Mouse (Mus musculus) embryo, embryonic 9.5 days (tissue): ENCODE data around the gene Mcf2l.

ENCODE experiments used
- DNase-seq: peaks from one replicate; pipeline ENCODE4 v3.0.0-alpha.2; 2017; ENCODE audit errors: extremely low spot score

The Mcf2l gene

DNA sequence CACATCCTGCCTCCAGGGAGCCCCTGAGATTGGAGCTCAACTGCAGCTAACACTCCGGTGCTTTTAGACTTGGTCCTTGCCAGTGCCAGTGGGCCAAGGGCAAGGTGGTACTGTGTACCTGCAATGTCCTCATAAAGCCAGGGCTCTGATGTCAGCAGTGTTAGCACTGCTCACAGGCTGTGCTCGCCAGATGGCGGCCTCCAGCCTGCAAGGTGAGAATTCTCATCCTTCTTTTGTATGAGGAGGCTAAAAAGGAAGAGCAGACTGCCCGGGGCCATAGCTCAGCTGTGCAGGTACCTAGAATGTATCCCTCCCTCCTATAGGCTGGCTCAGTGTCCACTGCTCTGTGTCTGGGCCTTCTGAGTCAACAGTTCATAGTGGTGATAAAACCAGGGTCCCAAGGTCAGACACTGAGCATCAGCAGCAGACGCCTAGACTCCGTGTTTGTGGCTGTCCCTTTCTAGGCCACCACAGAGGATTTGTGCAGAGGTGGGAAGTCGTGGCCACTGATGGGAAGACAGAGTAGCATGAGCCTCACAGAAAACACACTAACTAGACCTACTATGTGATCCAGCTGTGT lies 77.5 kb downstream of the Mcf2l start:
- DNase-seq: no peak

DNA sequence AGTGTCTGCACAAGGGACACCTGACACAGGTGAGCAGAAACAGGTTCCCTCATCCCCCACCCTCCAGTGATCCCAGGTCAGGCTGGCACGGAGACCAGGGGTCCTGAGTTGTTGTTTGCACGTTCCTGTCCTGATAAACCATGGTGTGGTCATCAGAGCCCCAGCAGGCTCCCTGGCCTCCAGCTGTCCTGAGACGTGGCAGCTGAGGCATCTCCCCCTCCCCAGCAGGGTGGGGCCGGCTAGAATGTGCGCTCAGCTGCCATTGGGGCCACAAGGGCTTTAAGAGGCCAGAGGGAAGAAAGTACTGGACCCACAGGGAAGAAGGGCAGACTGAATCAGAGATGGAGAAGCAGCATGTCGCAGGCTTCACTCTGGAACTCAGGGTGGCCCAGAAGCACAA lies 79.1 kb downstream of the Mcf2l start:
- DNase-seq: no peak

DNA sequence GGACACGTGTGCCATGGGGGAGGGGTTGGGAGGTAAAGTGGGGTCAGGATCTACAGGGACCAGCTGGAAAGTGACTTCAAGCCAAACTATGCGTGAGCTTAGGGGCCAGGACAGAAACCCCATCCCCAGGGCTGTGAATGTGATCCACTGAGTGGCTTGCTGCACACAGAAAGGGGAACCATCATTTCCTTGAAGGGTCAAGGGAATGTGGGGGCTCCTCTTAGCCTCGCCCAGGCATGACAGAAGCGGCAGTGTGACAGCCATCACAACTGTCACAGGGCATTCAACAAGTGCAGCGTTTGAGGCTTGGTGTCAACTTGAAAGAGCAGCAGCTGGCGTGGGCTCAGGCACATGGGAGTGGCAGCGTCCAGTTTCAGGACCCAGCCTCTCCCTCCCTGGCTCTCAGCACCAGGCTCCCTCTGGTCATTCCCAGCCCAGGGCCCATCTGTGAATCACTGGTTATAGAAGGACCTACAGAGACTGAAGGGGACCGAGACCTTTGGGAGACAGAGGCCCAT lies 81.8 kb downstream of the Mcf2l start:
- DNase-seq: no peak

DNA sequence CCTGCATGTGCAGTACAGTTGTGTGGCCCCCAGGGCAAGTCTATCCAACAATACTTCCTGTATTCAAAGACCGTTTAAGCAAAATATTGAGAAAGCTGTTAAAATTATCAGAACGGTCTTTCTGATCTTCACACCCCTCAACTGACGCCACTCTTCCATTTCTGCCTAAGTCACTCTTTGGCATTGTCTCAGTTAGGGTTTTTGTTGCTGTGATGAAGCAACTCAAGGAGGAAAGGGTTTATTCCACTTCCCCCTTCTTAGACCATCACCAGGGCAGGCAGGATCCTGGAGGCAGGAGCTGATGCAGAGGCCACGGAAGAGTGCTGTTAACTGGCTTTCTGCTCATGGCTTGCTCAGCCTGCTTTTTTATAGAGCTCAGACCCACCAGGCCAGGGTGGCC lies 82.3 kb downstream of the Mcf2l start:
- no peak for DNase-seq

DNA sequence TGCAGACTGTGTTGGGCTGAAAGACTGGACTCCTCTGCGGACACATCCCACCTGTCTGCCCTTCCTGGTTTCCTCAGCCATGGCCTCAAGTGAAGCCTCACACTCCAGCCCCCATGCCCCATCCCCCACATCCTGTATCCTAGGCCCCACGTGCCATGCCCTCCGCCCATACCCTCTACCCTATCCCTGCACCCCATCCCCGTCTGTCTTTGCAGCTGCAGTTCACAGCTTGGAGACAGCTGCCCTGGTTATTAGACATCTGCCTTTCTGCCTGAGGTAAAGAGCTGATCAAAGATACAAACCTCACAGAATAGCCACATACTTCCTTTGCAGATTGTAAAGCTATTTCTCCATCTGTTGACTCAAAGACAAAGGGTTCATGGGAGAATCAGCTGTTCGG lies 83.3 kb downstream of the Mcf2l start:
- DNase-seq: no peak

DNA sequence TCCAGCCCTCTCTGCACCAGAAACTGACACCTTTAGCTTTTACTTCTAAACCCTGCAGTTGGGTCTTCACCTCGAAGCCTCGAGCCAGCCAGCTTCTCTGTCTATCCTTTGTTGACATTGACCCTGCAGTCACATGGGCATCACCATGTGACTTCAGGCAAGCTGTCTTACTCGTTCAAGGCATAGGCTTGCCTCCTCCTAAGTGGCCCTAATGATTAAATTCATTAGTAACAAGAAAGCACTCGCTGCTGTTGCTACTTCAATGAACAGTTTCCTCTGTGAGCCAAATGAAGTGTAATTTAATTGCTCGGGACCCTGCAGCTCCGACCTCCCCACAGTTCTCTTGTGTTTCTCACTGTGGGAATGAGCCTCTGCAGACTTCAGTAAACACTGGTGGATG lies 83.8 kb downstream of the Mcf2l start:
- no peak for DNase-seq

DNA sequence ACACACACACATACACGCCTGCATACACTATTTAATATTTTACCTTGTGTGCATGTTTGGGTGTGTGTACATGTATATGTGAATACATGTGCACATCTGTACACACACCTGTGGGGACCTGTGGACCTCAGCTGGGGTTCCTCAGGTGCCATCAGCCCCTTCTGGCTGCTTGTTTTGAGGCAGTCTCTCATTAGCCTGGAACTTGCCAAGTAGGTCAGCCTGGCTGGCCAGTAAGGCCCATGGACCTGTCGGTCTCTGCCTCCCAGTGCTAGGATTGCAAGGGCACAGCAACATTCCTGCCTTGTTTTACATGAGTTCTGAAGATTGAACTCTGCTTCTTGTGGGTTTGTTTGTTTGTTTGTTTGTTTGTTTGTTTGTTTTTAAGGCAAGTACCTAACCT lies 87.0 kb downstream of the Mcf2l start:
- no peak for DNase-seq

DNA sequence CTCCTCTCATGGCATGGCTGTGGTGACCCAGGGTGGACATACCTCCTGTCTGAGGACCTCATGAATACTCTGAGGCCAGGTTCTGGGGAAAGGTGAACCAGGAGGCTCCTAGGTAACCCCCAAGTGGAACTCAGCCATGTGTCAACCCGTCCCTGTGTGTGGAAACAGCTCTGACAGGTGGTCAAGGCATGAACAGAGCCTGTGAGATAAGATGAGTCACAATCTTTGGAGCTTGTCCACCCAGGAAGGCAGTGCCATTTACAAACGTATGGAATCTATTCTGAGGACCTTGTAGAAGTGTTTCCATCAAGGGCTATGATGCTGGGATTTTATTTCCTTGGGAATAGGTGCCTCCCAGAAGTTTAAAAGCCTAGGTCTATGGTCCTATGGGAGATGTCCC lies 87.6 kb downstream of the Mcf2l start:
- no peak for DNase-seq

DNA sequence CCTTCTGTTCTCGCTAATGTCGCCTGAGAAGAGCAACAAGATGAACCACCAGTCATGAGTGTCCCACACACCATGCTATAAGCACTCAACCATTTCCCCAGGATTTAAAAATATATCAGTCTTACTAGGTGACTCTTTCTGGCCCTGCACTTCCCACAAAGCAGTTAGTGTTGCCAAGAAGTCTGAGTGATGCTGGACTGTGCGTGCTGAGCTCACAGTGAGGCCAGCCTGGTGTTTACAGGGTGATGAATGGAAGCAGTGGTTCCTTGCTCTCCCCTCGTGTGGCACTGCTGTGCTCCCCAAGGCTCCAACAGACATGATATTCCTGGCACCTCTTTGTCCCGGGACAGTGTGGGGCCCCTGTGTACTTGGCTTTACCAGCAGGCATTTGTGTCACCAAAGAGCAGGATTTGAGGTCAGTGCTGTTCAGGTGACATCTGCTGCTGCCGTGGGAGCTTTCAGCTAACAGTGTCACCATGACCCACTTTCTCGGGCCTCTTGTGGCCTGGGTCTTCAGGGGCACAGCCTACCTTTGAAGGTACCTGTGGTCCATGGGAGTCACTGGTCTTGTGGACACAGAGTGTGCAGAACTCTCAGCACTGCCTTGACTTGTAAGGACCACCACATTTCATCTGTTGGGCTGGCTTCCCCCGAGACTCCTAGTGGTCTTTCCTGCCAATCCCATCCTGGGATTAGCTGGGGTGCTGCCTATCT lies 88.4 kb downstream of the Mcf2l start:
- no peak for DNase-seq

DNA sequence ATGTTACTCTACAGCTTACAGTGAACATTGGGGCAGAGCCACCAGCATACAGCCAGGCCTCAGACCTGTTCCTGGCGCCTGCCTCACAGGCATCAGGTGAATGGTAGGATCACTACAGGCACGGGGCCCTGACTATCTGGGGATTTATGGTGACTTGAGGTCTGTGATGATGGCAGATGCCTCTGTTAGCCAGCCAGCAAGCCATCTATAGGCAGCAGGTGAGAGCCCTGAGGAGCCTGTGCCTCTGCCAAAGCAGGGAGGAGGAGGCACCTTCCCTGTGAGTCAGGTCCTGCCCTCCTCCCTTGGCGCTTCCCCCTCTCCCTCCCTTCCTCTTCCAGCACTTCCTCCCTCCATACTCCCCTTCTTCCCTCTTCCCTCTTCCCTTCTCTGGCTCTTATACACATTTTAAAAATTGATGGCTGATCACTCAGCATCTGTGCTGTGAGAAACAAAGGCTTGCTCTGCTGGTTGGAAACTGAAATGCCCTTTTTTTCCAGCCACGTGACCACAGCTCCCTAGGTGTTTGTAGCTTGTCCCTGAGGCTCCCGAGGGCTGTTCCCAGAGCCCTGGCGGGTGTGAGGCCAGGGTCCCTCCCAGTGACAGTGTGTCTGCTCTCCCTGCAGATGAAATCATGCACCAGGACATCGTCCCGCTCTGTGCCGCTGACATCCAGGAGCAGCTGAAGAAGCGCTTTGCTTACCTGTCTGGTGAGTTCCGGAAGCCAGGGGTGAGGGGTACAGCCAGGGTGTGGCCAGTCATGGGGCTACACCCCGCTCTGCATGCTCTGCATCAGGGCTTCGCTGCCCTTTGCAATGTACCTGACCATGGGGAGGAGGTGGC lies 89.2 kb downstream of the Mcf2l start:
- DNase-seq: no peak

DNA sequence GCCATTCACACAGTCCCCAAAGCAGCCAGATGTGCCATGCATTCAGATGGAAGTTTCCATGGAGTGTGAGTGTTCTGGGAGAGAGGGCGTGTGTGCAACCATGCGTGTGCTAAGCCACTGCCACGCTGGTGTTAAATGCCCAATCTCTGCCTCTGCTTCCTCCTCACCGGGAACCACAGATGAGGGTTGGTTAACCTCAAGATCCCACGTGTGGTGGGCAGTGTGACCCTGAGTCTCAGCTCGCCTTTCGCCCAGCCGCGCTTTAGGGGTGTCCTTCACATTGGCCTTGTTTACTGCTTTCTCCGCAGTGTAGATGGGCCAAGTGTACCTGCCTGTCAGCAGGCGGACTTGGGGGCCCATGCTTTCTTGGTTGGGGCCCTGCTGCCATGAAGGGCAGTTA lies 102.7 kb downstream of the Mcf2l start:
- no peak for DNase-seq

DNA sequence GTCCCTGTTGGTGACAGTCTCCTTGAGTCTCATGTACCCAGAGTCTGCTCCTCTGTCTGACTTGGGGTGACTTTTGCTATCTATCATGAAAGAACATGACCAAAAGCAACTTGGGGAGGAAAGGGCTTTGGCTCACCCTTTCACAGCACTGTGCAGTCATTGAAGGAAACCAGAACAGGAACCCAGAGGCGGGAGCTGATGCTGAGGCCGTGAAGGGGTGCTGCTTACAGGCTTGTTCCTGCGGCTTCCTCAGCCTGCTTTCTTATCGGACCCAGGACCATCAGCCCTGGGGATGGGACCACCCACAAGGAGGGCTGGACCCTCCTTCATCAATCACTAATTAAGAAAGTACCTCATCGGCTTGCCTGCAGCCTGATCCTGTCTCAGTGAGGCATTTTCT lies 103.1 kb downstream of the Mcf2l start:
- no peak for DNase-seq

DNA sequence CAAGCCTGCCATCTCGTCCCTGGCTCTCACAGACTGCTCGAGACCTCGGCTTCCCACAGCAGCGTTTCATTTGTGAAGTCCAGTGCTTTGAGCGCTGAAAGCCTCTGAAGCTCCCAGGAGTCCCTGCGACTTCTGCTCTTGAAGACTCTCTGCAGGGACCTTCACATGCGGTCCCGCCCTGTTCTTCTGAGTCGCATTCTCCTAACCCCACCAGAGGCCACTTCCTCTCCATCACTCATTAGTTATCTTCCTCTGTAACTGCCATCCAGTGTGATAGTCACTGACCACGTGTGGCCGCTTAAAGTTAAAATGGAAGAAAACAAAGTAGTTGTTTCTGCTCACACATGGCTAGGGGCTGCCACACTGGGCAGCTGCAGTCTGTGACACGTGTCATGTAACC lies 103.7 kb downstream of the Mcf2l start:
- no peak for DNase-seq

DNA sequence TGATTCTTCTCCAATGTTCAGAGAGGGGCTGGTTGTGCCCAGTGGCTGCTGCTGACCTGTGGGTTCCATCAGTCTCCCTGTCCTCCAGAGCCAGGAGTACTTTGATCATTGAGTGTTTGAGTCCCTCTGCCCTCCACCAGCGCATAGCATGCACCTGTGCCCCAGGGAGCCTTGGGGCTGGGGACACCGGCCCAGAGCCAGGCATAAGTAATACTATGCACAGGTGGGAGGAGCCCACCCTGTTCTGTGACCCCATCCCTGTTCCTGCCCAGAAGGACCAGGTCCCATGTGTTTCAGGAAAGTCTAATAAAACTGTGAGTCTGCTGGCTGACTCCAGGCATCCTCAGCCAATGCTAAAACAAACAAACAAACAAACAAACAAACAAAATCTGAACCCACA lies 104.7 kb downstream of the Mcf2l start:
- no peak for DNase-seq

DNA sequence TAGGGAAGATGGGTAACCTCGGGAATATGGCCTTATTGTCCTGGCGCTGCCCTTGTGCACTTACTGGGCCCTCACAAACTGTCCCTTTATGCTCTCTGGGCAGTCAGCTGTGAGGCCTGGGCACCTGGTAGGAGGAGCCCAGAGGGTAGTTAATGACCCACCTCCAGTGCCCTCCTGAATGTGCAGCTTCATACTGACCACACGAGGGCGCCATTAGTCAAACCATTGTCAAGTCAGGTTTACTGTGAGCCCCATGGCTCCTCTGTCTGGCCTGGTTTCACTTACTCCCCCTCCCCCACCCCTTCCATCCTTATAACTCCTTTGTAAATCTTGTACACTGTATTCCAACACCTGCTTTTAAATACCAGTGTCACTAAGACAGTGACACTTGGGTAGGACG lies 105.1 kb downstream of the Mcf2l start:
- peak; percentile 59 for DNase-seq

DNA sequence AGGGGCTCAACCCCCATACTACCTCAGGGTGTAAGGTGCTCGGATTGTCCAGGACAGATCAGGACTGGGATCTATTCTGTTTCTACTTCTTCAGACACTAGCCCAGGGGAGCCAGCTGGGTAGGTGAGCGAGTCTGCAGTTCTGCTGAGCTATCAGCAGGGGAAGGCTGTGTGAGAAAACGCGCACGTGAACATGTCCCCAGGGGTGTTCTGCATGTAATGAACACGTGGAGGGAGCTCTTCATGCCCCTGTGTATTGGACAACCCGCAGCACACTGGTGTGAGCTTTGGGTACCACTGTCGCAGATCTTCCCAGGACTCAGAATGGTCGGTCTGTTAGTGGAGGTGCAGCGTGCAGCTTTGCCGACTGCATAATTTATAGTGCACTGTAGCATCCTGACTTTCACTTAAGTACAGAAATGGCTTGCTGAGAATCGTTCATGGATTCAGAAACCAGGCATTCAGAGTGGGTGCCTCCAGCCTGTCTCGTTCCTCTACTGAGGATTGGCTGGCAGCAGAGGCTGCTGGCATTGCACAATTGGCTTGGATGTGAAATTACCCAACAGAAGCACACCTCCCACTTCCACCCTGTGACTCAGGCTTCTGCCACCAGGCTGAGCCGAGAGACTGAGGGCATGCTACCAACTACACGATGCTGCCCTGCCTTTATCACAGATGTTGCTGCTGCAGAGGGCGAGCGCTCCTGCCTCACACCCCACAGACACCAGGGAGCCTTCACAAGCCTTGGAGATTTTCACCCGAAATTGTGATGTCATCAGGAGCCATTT lies 110.3 kb downstream of the Mcf2l start:
- DNase-seq: no peak

DNA sequence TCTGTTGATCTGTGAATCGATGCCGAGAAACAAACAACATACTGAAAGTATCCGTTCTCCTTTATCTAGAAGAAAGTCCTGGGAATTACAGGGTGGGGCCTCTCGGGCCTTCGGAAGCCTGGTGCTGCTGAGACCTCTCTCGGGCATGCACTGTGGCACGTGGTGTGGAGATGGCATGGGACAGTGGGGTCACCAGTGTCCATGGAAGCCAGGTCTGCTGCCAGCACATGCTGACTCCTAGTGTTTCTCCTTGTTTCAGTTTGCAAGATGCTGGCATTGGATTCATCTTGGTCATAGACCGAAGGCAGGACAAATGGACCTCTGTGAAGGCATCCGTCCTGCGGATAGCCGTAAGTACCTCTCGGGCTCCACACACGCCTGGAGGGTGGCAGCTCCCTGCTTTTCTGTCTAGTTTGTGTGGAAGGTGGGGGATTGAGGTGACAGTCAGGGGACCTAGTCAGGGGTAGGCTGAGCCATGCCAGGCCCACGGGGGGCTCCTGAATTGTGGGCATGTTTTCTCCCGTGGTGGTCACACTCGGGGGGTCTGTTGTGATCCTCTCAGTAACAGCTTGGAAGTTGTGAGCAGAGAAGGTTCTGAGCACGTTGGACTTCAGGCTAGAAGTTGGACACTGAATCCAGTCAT lies 111.1 kb downstream of the Mcf2l start:
- no peak for DNase-seq

DNA sequence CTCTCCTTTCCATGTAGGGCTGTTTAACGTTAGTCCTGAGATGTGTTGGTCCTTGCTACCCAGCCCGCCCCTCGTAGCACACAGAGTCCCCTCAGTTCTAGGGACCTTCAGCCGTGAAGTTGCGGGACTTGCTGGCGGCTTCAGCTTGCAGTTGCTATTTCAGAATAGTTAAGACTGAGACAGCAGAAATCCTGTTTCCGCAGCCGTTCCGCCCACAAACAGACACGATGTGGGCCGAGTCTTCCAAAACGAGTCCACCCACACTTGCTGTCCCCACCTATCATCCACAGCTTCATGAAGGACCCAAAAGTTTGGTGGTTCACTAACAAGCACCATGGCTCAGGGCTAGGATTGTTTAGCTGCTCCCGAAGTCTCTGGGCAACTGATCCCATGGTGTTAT lies 111.7 kb downstream of the Mcf2l start:
- no peak for DNase-seq

DNA sequence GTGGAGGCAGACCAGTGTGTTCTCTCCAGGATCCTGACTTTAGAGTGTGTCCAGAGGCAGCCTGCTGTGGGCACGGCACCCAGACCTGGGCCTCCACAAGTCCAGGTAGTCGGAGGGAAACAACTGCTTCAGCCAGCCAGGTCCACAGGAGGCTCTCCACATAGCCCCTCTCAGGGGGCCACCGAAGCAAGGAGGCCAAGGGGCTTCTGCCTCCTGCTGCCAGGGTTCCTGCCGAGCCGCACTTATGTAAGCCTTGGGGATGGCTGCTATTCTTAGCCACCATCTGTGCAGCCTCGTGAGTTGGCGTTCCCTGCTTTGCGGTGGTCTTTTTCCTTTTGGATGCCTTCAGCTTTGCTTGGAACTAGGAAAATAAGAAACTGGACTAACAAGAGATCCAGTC lies 114.0 kb downstream of the Mcf2l start:
- DNase-seq: no peak

DNA sequence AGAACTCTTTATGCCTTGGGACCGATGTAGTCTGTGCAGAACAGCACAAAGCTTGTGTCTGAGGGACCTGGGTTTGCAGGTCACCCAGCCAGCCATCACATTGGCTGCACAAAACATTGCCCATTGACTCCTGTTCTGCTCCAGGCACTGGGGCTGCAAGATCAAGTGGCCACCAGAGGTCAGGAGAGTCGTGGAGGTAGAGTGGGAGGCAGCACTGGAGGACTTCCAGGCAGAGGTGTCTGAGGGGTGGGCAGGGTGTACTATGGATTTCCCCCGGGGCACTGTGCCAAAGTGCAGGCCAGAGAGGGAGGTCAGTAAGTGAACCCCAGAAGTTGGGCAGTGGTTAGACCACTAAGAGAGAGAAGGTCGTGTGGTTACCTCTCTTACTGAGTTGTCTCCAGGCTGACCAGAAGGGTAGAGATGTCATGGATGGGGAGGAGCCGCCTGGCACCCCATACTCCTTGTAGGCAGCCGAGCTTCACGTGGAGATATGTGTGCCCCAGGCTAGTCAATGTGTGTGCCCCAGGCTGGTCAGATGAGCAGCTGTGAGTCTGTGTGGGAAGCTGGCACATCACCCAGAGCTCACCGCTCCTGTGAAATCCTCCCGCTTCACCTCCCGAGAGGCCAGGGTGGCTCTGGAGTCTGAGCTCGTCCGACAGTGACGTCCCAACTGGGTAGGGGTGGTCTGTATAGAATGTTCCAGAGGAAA lies 115.3 kb downstream of the Mcf2l start:
- DNase-seq: no peak

DNA sequence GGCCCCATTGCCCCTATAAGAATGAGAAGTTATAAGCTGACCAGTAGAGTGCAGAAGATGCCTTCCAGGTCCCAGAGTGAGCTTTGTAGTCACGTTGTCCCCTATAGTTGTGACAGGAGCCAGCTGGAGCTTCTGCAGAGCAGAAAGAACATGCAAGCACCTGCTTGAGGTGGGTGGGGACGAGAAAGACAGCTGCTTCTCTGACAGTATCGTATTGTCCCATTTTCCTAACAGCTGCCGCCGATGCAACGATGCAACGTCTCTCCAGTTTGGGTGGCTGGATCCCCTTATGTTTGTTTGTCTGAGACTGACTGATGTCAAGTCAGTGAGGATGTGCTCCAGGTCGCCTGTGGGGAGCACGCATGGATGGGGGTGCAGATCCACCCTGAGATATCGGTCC lies 117.8 kb downstream of the Mcf2l start:
- no peak for DNase-seq
